Mouse (Mus musculus) embryo, embryonic 11 days (tissue): ENCODE measurements around the gene Trpc5.

Experiments used
- DNase-seq: peaks from one replicate; pipeline ENCODE4 v3.0.0-alpha.2; 2015

Trpc5 gene

DNA sequence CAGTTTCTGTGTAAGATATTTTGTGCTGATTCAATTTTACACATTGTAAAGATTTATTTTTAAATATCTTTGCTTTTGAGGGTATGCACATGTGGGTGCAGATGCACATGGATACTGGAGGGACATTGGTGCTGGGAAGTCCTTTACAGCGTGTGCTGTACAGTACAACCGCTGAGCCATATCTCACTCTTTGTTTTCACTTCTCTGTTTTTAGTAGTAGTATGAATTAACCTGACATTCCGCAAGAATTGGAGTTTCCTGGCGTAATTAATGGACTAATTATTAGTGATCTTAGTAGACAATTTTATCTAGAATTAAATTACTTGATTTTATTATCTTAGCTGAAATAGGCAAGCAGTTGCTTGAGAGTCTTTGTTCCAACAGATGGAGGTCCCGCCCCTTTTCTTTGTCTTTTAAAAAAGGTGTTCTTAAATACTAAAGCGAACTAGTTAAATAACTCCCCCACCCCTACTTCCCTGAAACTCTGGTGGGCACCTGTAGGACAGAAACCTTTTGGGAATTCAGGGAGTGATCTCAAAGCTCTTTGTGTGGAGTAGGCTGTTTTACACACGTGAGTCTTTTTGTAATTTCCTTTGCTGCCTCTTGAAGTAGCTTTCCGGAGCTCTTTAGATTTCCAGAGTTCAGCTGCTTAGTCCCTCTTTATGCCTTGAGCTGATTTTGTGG, 352.5 kb downstream of the Trpc5 start:
- no peak for DNase-seq
